Mouse (Mus musculus): ENCODE data around the gene Fam214a.

Gene Fam214a

GRCm38 (mm10) chr9:74937761-74938160 lies 14.9 kb upstream of the Fam214a start:
- ChIA-PET CTCF (no interaction called here), POLR2A (no interaction called here)

- ChIA-PET CTCF (interaction anchor here in 1 of 4 experiments (1.3 kb wide), 1 partner anchor 34 kb away, joined by 4 read pairs; no protein-coding TSS in a partner anchor), POLR2A (interaction anchor here in 1 of 4 experiments (0.6 kb wide), 1 partner anchor 34 kb away, joined by 7 read pairs; no protein-coding TSS in a partner anchor)
Measured at GRCm38 (mm10) chr9:74938670-74939534, 13.8 kb upstream of the Fam214a start.

GRCm38 (mm10) chr9:74946713-74947402 lies 5.8 kb upstream of the Fam214a start:
- POLR2A ChIA-PET: no interaction called here
- CTCF ChIA-PET: no interaction called here

DNA sequence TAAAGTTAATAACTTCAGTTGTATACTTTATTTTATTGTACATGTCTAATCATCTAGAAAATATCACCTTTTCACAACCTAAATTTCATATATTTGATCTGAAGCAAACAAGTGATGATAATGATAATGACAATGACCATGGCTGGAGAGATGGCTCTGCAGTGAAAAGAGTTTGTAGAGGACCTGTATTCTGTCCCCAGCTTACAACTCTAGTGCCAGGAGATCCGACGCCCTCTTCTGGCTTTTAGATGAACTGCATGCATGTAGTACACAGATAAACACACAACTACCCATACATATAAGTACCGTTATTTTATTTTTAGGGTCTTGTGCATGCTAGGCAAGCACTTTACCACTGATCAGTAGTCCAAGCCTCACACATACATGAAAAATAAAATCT lies 1.2 kb upstream of the Fam214a start:
- CTCF ChIA-PET: interaction anchor here (0.5 to 1.4 kb wide), 16 partner anchors 8 to 1394 kb away, joined by 3 to 8 read pairs (median 4); no protein-coding TSS in a partner anchor

GRCm38 (mm10) chr9:74952106-74952505 lies 578 bp upstream of the Fam214a start:
- ChIA-PET CTCF (interaction anchor here (0.9 to 1.4 kb wide), 6 partner anchors 23 to 98 kb away, joined by 3 to 6 read pairs (median 3); no protein-coding TSS in a partner anchor), POLR2A (interaction anchor here in 1 of 4 experiments (1.4 to 1.6 kb wide), 2 partner anchors 9 to 45 kb away, joined by 4 to 7 read pairs; no protein-coding TSS in a partner anchor)

More for the DNA sequence above, 1.2 kb upstream of the Fam214a start:
- POLR2A ChIA-PET: interaction anchor here in 3 of 4 experiments (0.6 to 1.6 kb wide), 5 partner anchors 10 to 66 kb away, joined by 3 to 7 read pairs (median 4); no protein-coding TSS in a partner anchor

DNA sequence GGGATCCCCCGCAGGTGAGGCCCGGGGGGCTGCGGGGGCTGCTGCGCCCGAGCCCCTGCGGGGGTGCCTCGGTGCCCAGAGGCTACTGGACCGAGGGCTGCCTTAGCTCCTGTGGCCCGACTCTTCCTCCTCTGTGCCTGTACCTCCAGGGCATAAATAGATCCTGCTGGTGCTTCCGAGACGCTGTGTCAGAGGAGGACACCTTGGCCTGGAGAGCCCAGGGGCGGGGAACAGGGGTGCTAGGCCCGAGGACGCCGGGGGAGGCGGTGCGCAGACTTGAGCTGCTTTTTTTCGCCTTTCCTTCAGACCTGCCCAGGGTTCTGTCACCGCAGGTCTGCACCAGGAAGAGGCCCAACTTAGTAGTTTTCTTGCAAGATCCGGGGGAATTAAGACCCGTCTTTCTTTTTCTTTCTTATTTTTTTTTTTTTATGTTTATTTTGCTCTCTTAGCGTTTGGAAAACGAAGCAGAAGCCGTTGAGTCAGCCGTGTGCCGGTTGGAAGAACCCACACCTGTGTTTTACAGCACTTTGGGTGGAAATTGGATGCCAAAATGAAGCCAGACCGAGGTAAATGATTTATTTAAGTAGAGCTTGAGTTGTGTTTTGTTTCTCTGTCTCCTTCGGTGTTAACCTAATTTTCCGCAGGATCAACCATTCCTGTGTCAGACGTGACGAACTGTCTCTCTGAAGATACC lies 728 bp downstream of the Fam214a start:
- CTCF ChIA-PET: interaction anchor here in 1 of 4 experiments (0.7 to 0.9 kb wide), 2 partner anchors 97 to 767 kb away, joined by 3 to 4 read pairs; no protein-coding TSS in a partner anchor
- POLR2A ChIA-PET: interaction anchor here in 2 of 4 experiments (0.6 to 1.0 kb wide), 5 partner anchors 22 to 107 kb away, joined by 3 read pairs; no protein-coding TSS in a partner anchor

DNA sequence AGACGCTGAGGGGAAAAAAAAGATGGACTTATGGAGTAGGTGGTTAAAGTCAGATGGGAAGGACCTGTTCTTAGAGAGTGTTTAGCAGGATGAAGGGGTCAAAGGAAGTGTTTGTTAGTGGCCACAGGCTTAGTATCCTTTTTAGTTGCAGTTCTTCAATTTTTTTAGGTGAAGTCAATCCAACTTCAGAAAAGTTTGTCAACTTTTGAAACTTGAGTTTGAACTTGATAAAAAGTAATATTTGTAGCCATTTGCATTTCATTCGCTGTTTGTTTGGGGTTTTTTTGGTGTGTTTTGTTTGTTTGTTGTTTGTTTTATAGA lies 1.2 kb downstream of the Fam214a start:
- CTCF ChIA-PET: interaction anchor here in 1 of 4 experiments (0.9 kb wide), 1 partner anchor 96 kb away, joined by 4 read pairs; no protein-coding TSS in a partner anchor

GRCm38 (mm10) chr9:74954387-74954786 lies 1.7 kb downstream of the Fam214a start:
- CTCF ChIA-PET: no interaction called here

More for the DNA sequence above, 1.2 kb downstream of the Fam214a start:
- POLR2A ChIA-PET: interaction anchor here in 2 of 4 experiments (0.6 to 1.0 kb wide), 4 partner anchors 22 to 108 kb away, joined by 3 read pairs; no protein-coding TSS in a partner anchor

DNA sequence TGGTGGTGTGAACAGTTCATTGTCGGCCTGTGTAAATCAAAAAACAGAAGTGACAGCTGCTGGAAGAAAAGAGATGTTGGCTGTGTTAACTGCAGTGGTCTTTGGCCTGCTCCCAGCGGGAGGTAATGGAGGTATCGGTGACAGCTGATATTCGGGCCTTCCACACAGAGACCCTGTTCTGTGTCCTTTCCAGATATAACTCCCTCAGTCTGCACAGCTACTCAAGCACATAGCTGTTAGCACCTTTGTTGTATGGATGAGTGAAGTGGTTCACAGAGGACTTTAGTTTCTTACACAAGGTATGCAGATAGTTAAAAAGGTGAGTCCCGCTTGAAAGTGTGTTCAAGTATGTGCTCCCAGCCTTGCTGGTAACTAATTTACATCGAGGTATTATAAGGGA lies 7.9 kb downstream of the Fam214a start:
- POLR2A ChIA-PET: interaction anchor here in 3 of 4 experiments (0.7 to 2.1 kb wide), 6 partner anchors 9 to 450 kb away, joined by 3 to 7 read pairs (median 4); no protein-coding TSS in a partner anchor

More at GRCm38 (mm10) chr9:74954387-74954786, 1.7 kb downstream of the Fam214a start:
- POLR2A ChIA-PET: no interaction called here

GRCm38 (mm10) chr9:74961073-74961575 lies 8.4 kb downstream of the Fam214a start:
- CTCF ChIA-PET: interaction anchor here in 1 of 4 experiments (0.6 kb wide), 1 partner anchor 14 kb away, joined by 3 read pairs; no protein-coding TSS in a partner anchor

More for the DNA sequence above, 7.9 kb downstream of the Fam214a start:
- CTCF ChIA-PET: interaction anchor here in 1 of 4 experiments (0.6 kb wide), 1 partner anchor 14 kb away, joined by 3 read pairs; no protein-coding TSS in a partner anchor

DNA sequence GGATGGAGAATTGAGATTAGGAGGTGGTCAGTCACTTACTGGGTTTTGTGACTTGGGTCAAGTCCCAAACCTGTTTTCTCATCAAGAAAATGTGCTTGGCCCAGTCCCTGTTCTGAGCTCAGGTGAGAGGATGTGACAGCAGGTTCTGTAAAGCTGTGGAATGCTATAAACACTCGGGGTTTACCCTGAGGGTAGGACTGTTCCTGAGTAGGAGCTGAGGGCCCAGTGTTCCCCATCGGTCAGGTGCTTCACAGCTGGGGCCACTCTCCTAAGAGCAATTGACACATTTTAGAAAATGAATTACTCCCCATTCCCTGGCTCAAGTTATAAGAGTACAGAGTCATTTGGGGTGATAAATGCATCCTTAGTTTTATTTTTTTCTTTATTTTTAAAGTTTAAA lies 11.3 kb downstream of the Fam214a start:
- ChIA-PET CTCF (no interaction called here), POLR2A (interaction anchor here in 1 of 4 experiments (1.3 kb wide), 1 partner anchor 55 kb away, joined by 4 read pairs; no protein-coding TSS in a partner anchor)

More at GRCm38 (mm10) chr9:74961073-74961575, 8.4 kb downstream of the Fam214a start:
- POLR2A ChIA-PET: interaction anchor here in 3 of 4 experiments (0.7 to 2.1 kb wide), 6 partner anchors 9 to 449 kb away, joined by 3 to 7 read pairs (median 4); no protein-coding TSS in a partner anchor

DNA sequence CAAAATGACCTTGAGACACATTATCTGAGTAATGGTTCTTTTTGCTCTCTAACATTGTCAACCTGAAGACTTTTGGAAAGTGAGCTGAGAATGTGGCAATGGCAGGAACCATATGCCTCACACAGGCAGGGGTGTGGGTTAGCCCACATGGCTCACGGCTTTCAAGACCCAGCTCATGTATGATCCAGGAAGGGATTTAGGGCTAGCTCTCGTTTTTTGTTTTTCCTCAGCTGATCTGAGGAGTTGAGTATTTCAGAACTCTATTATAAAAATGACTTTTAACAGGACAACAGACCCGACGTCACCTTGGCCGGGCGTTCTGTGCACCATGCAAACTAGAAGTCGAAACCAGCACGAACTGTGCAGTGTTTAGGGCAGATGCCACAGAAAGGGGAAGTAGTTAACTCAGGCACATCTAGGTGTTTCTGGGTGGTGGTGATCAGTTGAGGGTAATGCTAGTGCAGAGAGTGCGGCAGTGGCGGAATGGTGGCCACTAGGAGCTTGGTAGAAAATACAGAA lies 12.2 kb downstream of the Fam214a start:
- ChIA-PET POLR2A (interaction anchor here in 2 of 4 experiments (0.7 to 1.3 kb wide), 2 partner anchors 56 to 74 kb away, joined by 4 read pairs; no protein-coding TSS in a partner anchor), CTCF (interaction anchor here in 2 of 4 experiments (0.5 to 1.1 kb wide), 2 partner anchors 55 to 318 kb away, joined by 3 to 4 read pairs; no protein-coding TSS in a partner anchor)

GRCm38 (mm10) chr9:74966200-74966599 lies 13.5 kb downstream of the Fam214a start:
- POLR2A ChIA-PET: interaction anchor here in 1 of 4 experiments (0.7 kb wide), 1 partner anchor 1199 kb away, joined by 6 read pairs; no protein-coding TSS in a partner anchor
- CTCF ChIA-PET: interaction anchor here in 3 of 4 experiments (0.6 to 1.1 kb wide), 4 partner anchors 16 to 1481 kb away, joined by 3 to 6 read pairs (median 5); no protein-coding TSS in a partner anchor

DNA sequence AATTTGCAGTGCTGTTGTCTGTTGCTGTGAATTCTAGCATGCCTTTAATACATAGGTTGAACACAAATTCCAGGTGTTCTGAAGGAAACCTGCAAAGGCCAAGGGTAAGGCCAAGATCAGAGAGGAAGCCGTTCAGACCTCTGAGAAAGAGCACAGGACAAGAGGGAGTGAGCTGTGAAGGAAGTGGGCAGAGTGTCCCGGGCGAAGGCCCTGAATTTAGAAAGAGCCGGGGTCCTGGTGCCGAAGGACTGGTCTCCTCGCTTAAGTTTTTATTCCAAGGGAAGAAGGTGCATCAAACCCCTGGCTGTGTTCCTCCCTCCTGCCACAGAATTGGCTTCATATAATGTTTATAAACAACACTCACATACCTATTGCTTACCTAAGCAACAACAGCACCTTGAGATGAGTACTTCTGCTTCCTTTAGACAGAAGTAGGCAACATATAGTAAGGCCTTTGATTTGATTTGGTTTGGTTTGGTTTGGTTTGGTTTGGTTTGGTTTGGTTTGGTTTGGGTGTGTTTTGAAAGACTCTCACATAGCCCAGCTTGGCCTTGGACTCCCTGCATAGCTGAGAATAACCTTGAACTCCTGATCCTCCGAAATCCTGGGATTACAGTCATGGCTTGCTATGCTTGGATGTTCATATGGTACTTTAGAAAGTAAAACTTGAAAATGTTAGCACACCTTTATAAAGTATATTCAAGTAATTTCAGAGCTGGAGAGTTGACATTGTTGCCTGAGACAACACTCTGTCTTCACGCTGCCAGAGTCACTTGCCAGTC lies 16.2 kb downstream of the Fam214a start:
- POLR2A ChIA-PET: interaction anchor here in 1 of 4 experiments (1.9 kb wide), 1 partner anchor 10 kb away, joined by 5 read pairs; no protein-coding TSS in a partner anchor

GRCm38 (mm10) chr9:74970591-74970990 lies 17.9 kb downstream of the Fam214a start:
- ChIA-PET POLR2A (interaction anchor here in 1 of 4 experiments (0.8 to 1.9 kb wide), 2 partner anchors 8 to 10 kb away, joined by 3 to 5 read pairs; no protein-coding TSS in a partner anchor), CTCF (no interaction called here)

More for the DNA sequence above, 16.2 kb downstream of the Fam214a start:
- CTCF ChIA-PET: interaction anchor here in 1 of 4 experiments (0.6 kb wide), 1 partner anchor 81 kb away, joined by 3 read pairs; no protein-coding TSS in a partner anchor

- CTCF ChIA-PET: no interaction called here
- POLR2A ChIA-PET: interaction anchor here in 2 of 4 experiments (1.8 to 1.9 kb wide), 2 partner anchors 8 to 10 kb away, joined by 5 read pairs; no protein-coding TSS in a partner anchor
Measured at GRCm38 (mm10) chr9:74971191-74971976, 18.7 kb downstream of the Fam214a start.

Measured in embryonic stem cell, embryonic (primary cell).